Mouse (Mus musculus): ENCODE results near the gene Sh3bp1.

DNA sequence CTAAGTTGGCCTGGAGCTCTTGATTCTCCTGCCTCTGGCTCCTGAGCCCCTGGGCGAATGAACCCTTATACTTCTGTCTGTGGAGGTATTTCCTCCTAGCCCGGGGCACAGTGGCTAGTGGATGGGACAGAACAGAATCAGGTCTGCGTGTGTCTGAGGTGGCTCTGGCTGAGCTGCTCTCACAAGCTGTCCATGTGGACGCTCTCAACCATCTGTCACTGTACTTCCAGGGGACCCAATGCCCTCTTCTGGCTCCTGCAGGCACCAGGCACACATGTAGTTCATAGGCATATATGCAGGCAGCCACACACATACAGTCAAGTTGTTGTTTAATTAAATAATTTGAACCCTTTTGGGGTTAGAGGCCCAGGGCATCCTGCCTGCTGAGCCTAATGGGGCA, 40.3 kb upstream of the Sh3bp1 start:
- TF ChIP-seq NELFE (IDR thresholded peaks at IDR 0.05; ENCODE audit: low read depth, low read length) (no peak), USF1 (IDR thresholded peaks at IDR 0.05; ENCODE audit: low read depth, low read length) (no peak), HCFC1 (IDR thresholded peaks at IDR 0.05; ENCODE audit: low read depth, low read length) (no peak), CHD1 (IDR thresholded peaks at IDR 0.05; ENCODE audit: low read depth, low read length) (no peak), ZNF384 (IDR thresholded peaks at IDR 0.05; ENCODE audit: low read depth, low read length) (no peak), POLR2A (IDR thresholded peaks at IDR 0.05; ENCODE audit: control insufficient read depth in 1 of 2, insufficient read depth in 1 of 2, low read depth in 1 of 2, low read length in 2 of 2, poor library complexity in 1 of 2) (no peak), CTCF (IDR thresholded peaks at IDR 0.05 in 2 of 3, conservative IDR thresholded peaks at IDR 0.05 in 1 of 3; ENCODE audit: control insufficient read depth in 1 of 3, insufficient read depth in 1 of 3, low read depth in 2 of 3, low read length in 3 of 3, poor library complexity in 1 of 3, severe bottlenecking in 1 of 3) (no peak), EP300 (IDR thresholded peaks at IDR 0.05; ENCODE audit: low read depth in 1 of 2, low read length in 2 of 2) (no peak), SMC3 (IDR thresholded peaks at IDR 0.05; ENCODE audit: low read depth, low read length) (no peak)
